Comparison of ENCODE assay signal across 22 mouse cellular contexts in the genomic region with DNA sequence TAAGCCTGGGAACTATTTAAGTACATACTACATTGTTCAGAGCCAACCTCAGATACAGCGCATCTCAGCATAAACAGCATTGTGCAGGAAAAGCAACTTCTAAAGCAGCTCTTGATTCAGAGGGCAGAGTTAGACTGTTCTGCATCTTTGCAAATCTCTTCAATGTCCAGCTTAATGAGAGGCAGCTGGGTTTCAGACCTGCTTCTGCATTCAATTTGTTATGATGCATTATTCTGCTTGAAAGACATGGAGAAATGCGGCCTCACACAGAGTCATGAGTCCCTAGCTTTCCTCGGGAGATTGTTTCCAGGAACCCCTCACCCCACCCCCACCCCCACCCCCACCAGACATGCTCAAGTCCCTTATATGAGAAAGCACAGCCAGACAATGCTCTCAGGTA.
"Had no signal": no experiment of that assay in that cellular context is flagged by ENCODE, and none has a peak within 500 bp of the region (broad histone marks: within the 10 kb centered on the region; RNA-seq: fewer than 3 reads in every experiment).

No protein-coding gene starts in this region.

- H3K9me3 ChIP-seq: limb, embryonic 15.5 days; stomach, embryonic 15.5 days had no signal

- H3K36me3 ChIP-seq: limb, embryonic 15.5 days; midbrain, embryonic 12.5 days; neural tube, embryonic 13.5 days; stomach, embryonic 15.5 days had no signal

- ATAC-seq: liver, postnatal 0 days; lung, postnatal 0 days; midbrain, embryonic 16.5 days had no signal

- H3K4me2 ChIP-seq: limb, embryonic 15.5 days; liver, embryonic 11.5 days; lung, embryonic 14.5 days; midbrain, embryonic 12.5 days; neural tube, embryonic 13.5 days; stomach, embryonic 15.5 days had no signal

- H3K27ac ChIP-seq: layer of hippocampus, adult 2 months; limb, embryonic 15.5 days; liver, embryonic 14.5 days; macrophage; midbrain, embryonic 12.5 days; neural tube, embryonic 13.5 days; stomach, embryonic 15.5 days had no signal

- H3K9ac ChIP-seq: limb, embryonic 15.5 days; liver, embryonic 14.5 days; liver, postnatal 0 days; lung, embryonic 14.5 days; midbrain, embryonic 12.5 days; neural tube, embryonic 13.5 days; stomach, embryonic 15.5 days had no signal

- H3K4me3 ChIP-seq: layer of hippocampus, adult 2 months; limb, embryonic 15.5 days; midbrain, embryonic 12.5 days; myocyte; neural tube, embryonic 13.5 days; stomach, embryonic 15.5 days had no signal

- H3K27me3 ChIP-seq: limb, embryonic 15.5 days; stomach, embryonic 15.5 days had no signal

- DNase-seq: kidney, adult 18-20 months; kidney, adult 9 months; kidney, postnatal 25 days; layer of hippocampus, adult 9-11 months; liver, postnatal 0 days; lung, embryonic 14.5 days; right cerebral cortex, adult 18-20 months; right cerebral cortex, postnatal 14 days; right cerebral cortex, postnatal 4 days; thymus, adult 18-20 months; thymus, postnatal 36 days had no signal
